Comparison of ENCODE assay signal across 8 mouse cellular contexts in the genomic region with DNA sequence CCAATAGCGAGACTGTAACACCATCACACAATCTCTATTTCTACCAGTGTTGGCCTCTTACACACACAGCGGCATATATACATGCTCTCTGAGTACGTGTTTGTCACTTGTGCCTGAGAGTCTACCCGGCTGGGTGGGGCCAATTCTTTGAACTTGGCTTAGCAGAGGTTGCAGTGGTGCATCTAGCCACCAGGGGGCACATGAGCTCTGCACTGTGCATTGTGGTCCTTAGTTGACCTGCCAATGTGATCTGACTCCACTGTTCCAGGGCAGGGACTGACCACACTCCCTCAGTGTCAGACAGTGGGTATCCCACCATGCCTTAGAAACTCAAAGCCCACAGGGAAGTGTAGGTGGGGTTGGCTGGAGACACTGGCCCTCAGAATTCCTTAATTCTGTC. TPM values are rescaled to one million over a fixed set of nuclear protein-coding genes. Genes with fewer than 3 reads are reported as not detected.
DNase-seq lines count a peak whose midpoint lies in the region.

No protein-coding gene starts in this region.

- DNase-seq in adrenal gland, adult 2 months: peak; percentile 57
- DNase-seq in adrenal gland, adult 8-10 months: no peak
- peak; percentile 19 for DNase-seq in ovary, postnatal 14 days (ENCODE audit: low spot score)
- DNase-seq in ovary, postnatal 36 days (ENCODE audit: low spot score): no peak
- DNase-seq in heart, postnatal 4 days: peak; percentile 52
- peak; percentile 39 to 48 for DNase-seq in lung, adult 18-20 months
- DNase-seq in spleen, postnatal 10 days (ENCODE audit: low spot score in 2 of 2): peak; percentile 70 to 82
- no peak for DNase-seq in left cerebral cortex, postnatal 10 days (ENCODE audit: extremely low spot score in 1 of 2, low spot score in 2 of 2)

- intact Hi-C loops in left cerebral cortex, postnatal 10 days (cut with DNase I): loop anchor here (5.0 kb wide), 3 partner anchors 267 to 762 kb away; partner anchors contain the start of gene Adam6b

RNA-seq across cellular contexts. Expression of gene Tmem121, which starts 34.1 kb away (rescaled TPM):
- total RNA-seq in adrenal gland, adult 2 months (2021): 1 to 10 TPM; 2.8 to 9.7 TPM
- 11.9 and 15.9 TPM in 2 replicates for polyA plus RNA-seq in adrenal gland, adult 2 months (2012; rRNA removed)
- 10 to 100 TPM in 2 of 4 experiments, 1 to 10 TPM in 2; 5.1 to 13.1 (median 8.4) TPM for total RNA-seq in adrenal gland, adult 8-10 months (2022)
- total RNA-seq in heart, postnatal 4 days (2021): 1 to 10 TPM; 1.4 to 1.5 TPM
- 10 to 100 TPM; 35.0 to 39.1 TPM for total RNA-seq in left cerebral cortex, postnatal 10 days (2021)

Comparison
In these comparisons a context has a peak if more than half of its experiments do, and no peak if none do; other contexts are left out.
1. DNase-seq: peak in adrenal gland, adult 2 months (single experiment), ovary, postnatal 14 days (single experiment), heart, postnatal 4 days (single experiment), lung, adult 18-20 months (2 of 2) and spleen, postnatal 10 days (2 of 2); none in adrenal gland, adult 8-10 months (single experiment), ovary, postnatal 36 days (single experiment) and left cerebral cortex, postnatal 10 days (0 of 2).